Mouse (Mus musculus): ENCODE data around the gene Rnf31.

The Rnf31 gene

GRCm38 (mm10) chr14:55604823-55605222, 13.3 kb downstream of the Rnf31 start:
- no peak for DNase-seq

- no peak for DNase-seq
These were observed 14.4 kb downstream of the Rnf31 start for GRCm38 (mm10) chr14:55605743-55606459.

- DNase-seq, result no peak
These were observed 16.8 kb downstream of the Rnf31 start for GRCm38 (mm10) chr14:55608339-55608738.

GRCm38 (mm10) chr14:55613346-55613745, 21.8 kb downstream of the Rnf31 start:
- no peak for DNase-seq

GRCm38 (mm10) chr14:55614565-55615178, 23.2 kb downstream of the Rnf31 start:
- no peak for DNase-seq

- DNase-seq, result no peak
These were observed 24.4 kb downstream of the Rnf31 start for GRCm38 (mm10) chr14:55615876-55616275.

GRCm38 (mm10) chr14:55616844-55617243, 25.3 kb downstream of the Rnf31 start:
- no peak for DNase-seq

- DNase-seq, result no peak
These were observed 26.3 kb downstream of the Rnf31 start, which contains the start of gene Rec8 for GRCm38 (mm10) chr14:55617822-55618221. Gene Rec8, plus strand, starts transcription at chr14:55618037.

GRCm38 (mm10) chr14:55618486-55619195, 27.1 kb downstream of the Rnf31 start:
- DNase-seq, result no peak

GRCm38 (mm10) chr14:55628077-55628827, 36.7 kb downstream of the Rnf31 start:
- DNase-seq, result no peak

GRCm38 (mm10) chr14:55629312-55629711, 37.8 kb downstream of the Rnf31 start:
- DNase-seq, result peak; percentile 45

GRCm38 (mm10) chr14:55634874-55635522, 43.5 kb downstream of the Rnf31 start:
- no peak for DNase-seq

- peak; percentile 88 for DNase-seq
These were observed 44.1 kb downstream of the Rnf31 start, which contains the start of gene Ipo4 for GRCm38 (mm10) chr14:55635523-55636007. Gene Ipo4, minus strand, starts transcription at chr14:55635957.

- no peak for DNase-seq
These were observed 46.3 kb downstream of the Rnf31 start, which contains the start of gene Gm49378 for GRCm38 (mm10) chr14:55637795-55638194. Gene Gm49378, minus strand, starts transcription at chr14:55637895.

GRCm38 (mm10) chr14:55640816-55641215, 49.3 kb downstream of the Rnf31 start:
- DNase-seq, result no peak

- DNase-seq, result no peak
These were observed 49.8 kb downstream of the Rnf31 start for GRCm38 (mm10) chr14:55641291-55641690.

GRCm38 (mm10) chr14:55642679-55643059, 51.2 kb downstream of the Rnf31 start:
- DNase-seq, result no peak

- DNase-seq, result peak; percentile 78
These were observed 51.8 kb downstream of the Rnf31 start, which contains the start of gene Tm9sf1 for GRCm38 (mm10) chr14:55643060-55643907. Gene Tm9sf1, minus strand, starts transcription at chr14:55643806.

GRCm38 (mm10) chr14:55644261-55644888, 52.9 kb downstream of the Rnf31 start:
- DNase-seq, result no peak

GRCm38 (mm10) chr14:55649884-55650283, 58.4 kb downstream of the Rnf31 start, which contains the start of gene Tssk4:
Gene Tssk4, plus strand, starts transcription at chr14:55650184.
- no peak for DNase-seq

- DNase-seq, result no peak
These were observed 60.0 kb downstream of the Rnf31 start for GRCm38 (mm10) chr14:55651528-55651927.

Data from right cerebral cortex, postnatal 14 days (tissue).